Mouse (Mus musculus) thymus, adult 2 months (tissue): ENCODE measurements around the gene Hpf1.

Experiments
- CTCF ChIP-seq: fragments of 200-500 bp; IDR thresholded peaks from 2 replicates; pipeline ENCODE4 v1.5.1; 2012; ENCODE audit warnings: mild to moderate bottlenecking, control low read depth, low read length, moderate library complexity, borderline replicate concordance; ENCODE audit not compliant: control insufficient read depth, poor library complexity, insufficient read depth; ENCODE audit errors: extremely low read depth
- POLR2A ChIP-seq: fragments of 200-500 bp; IDR thresholded peaks from 2 replicates; pipeline ENCODE4 v1.6.1; 2012; ENCODE audit warnings: mild to moderate bottlenecking, low read length, control low read depth, moderate library complexity; ENCODE audit not compliant: control insufficient read depth, poor library complexity, insufficient read depth; ENCODE audit errors: extremely low read depth

GRCm38 (mm10) chr8:60878617-60879016, 11.6 kb upstream of the Hpf1 start:
- TF ChIP-seq CTCF (no peak), POLR2A (no peak)
